Mouse (Mus musculus) intestine, embryonic 15.5 days (tissue): ENCODE results near the gene Olfr1450. TPM values are rescaled to one million over a fixed set of nuclear protein-coding genes. Genes with fewer than 3 reads are reported as not detected.
"Not testable (repeated sequence)": the region's sequence is repeated elsewhere in the genome, so short reads cannot be mapped to it uniquely, and the experiment has no call there.

Experiments
- ATAC-seq: fragments of 200-750 bp; cut with Nextera tagmentation; 2 replicates; pipeline ENCODE4 v1.8.0; 2017; ENCODE audit warnings: moderate TSS enrichment, moderate library complexity
- H3K27ac ChIP-seq: fragments of 300-500 bp; sonication (generic); 2 replicates; pipeline ENCODE4 v1.5.1; 2015; ENCODE audit warnings: mild to moderate bottlenecking, inconsistent platforms
- H3K27me3 ChIP-seq: fragments of 300-500 bp; sonication (generic); replicated peaks from 2 replicates; pipeline ENCODE4 v1.6.1; 2015; ENCODE audit warnings: inconsistent platforms
- H3K36me3 ChIP-seq: fragments of 300-500 bp; sonication (generic); 2 replicates; pipeline ENCODE4 v1.6.1; 2015; ENCODE audit warnings: inconsistent platforms
- H3K4me1 ChIP-seq: fragments of 300-500 bp; sonication (generic); replicated peaks from 2 replicates; pipeline ENCODE4 v1.6.1; 2015; ENCODE audit warnings: inconsistent platforms
- H3K4me2 ChIP-seq: fragments of 300-500 bp; sonication (generic); replicated peaks from 2 replicates; pipeline ENCODE4 v1.6.1; 2015; ENCODE audit warnings: mild to moderate bottlenecking, inconsistent platforms
- H3K4me3 ChIP-seq: fragments of 300-500 bp; sonication (generic); replicated peaks from 2 replicates; pipeline ENCODE4 v1.5.1; 2015; ENCODE audit warnings: inconsistent platforms
- H3K9ac ChIP-seq: fragments of 300-500 bp; sonication (generic); 2 replicates; pipeline ENCODE4 v1.6.1; 2015; ENCODE audit warnings: inconsistent platforms
- H3K9me3 ChIP-seq: fragments of 300-500 bp; sonication (generic); 2 replicates; pipeline ENCODE4 v1.6.1; 2016; ENCODE audit warnings: inconsistent platforms
- WGBS: fragments of 180-500 bp; shearing (Covaris S2); methylation state at CpG from one replicate; pipeline ENCODE4 v1.1.7; 2015; 5-methylcytosine and 5-hydroxymethylcytosine counted together
- polyA plus RNA-seq: library from polyadenylated mRNA; unstranded; fragments of >200 nt; fragmentation: Nextera tagmentation; extraction: Ambion mirVana; gene quantifications from 2 replicates; pipeline ENCODE4 v1.2.1, GENCODE M21; 2015

Olfr1450 gene
- polyA plus RNA-seq: not detected in 2 replicates

- Histone ChIP-seq H3K36me3 (no peaks in the 10 kb centered on the region), H3K4me1 (no peaks in the 10 kb centered on the region), H3K4me3 (no peak within 1 kb of the TSS), H3K27me3 (no peaks in the 10 kb centered on the region), H3K4me2 (no peak within 1 kb of the TSS), H3K27ac (no peak within 1 kb of the TSS), H3K9ac (no peak within 1 kb of the TSS), H3K9me3 (no peaks in the 10 kb centered on the region)
- WGBS: 90% methylated on average over 1 of the region's 1 CpGs
- ATAC-seq: no peak
Observed at GRCm38 (mm10) chr19:12949958-12950357, at the start of gene Olfr1450. Gene Olfr1450 (plus strand): TSS chr19:12950258.

GRCm38 (mm10) chr19:12903643-12904042 is 46.4 kb upstream of the Olfr1450 start, which contains the start of gene Olfr1447:
Gene Olfr1447 (minus strand): TSS chr19:12903743.
- no peaks in the 10 kb centered on the region for H3K9me3 ChIP-seq
- H3K4me1 ChIP-seq: no peaks in the 10 kb centered on the region
- H3K27me3 ChIP-seq: no peaks in the 10 kb centered on the region
- H3K36me3 ChIP-seq: no peaks in the 10 kb centered on the region
- H3K27ac ChIP-seq: no peak within 1 kb of the TSS
- no peak within 1 kb of the TSS for H3K9ac ChIP-seq
- 90% methylated on average over 1 of the region's 1 CpGs for WGBS
- ATAC-seq: no peak
- H3K4me3 ChIP-seq: no peak within 1 kb of the TSS
- H3K4me2 ChIP-seq: no peak within 1 kb of the TSS

DNA sequence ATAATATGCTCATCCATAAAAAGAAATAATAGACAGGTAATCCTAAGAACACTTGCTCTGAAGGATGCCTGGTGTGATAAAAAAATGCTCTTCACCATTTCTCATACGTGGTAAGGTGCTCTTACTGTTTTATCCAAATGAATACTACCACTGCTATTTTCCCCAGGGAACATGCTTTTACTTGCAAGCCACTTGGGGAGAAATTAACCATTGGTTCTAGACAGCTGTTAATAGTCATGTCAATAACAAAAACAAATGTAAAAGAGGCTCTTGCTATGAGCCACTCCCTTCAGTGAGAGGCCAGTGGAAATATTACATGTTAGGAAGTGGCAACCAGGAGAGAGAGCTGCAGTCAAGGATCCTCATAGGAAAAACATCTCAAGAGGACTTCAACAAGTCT is 25.7 kb upstream of the Olfr1450 start, which contains the start of gene Olfr1448:
Gene Olfr1448, minus strand, starts transcription at position 101 of the 400 bp plus-strand sequence.
- 72% methylated on average over 1 of the region's 1 CpGs for WGBS
- Histone ChIP-seq H3K4me2 (no peak within 1 kb of the TSS), H3K4me1 (no peaks in the 10 kb centered on the region), H3K4me3 (no peak within 1 kb of the TSS), H3K36me3 (no peaks in the 10 kb centered on the region), H3K9me3 (no peaks in the 10 kb centered on the region), H3K9ac (no peak within 1 kb of the TSS), H3K27ac (no peak within 1 kb of the TSS), H3K27me3 (no peaks in the 10 kb centered on the region)
- no peak for ATAC-seq

DNA sequence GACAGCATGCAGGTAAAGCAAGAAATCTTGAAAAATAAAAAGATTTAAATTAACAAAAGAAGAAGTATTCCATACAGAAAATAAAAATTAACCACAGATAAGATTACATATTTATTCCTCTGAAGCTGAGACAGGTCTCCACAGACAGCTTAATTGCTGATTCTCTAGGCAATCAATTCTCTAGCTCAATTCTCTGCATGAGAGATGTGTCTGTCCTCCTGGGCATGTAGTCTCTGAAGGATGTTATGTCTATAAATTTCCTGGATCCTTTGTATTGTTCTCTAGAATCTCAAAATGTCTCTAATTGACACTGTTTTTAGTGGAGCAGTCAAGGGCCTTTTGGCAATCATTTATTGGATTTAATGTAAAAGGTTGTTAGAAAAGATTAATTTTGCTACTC is 19.5 kb upstream of the Olfr1450 start, which contains the start of gene Olfr1449:
Gene Olfr1449, plus strand, starts transcription at position 301 of the 400 bp plus-strand sequence.
- Histone ChIP-seq H3K27me3 (no peaks in the 10 kb centered on the region), H3K9me3 (no peaks in the 10 kb centered on the region), H3K4me3 (no peak within 1 kb of the TSS), H3K36me3 (no peaks in the 10 kb centered on the region), H3K27ac (no peak within 1 kb of the TSS), H3K4me1 (no peaks in the 10 kb centered on the region), H3K4me2 (no peak within 1 kb of the TSS), H3K9ac (no peak within 1 kb of the TSS)
- no peak for ATAC-seq

- not testable (repeated sequence) for H3K4me3 ChIP-seq, H3K27ac ChIP-seq, H3K9me3 ChIP-seq, H3K36me3 ChIP-seq, ATAC-seq, H3K4me2 ChIP-seq, H3K27me3 ChIP-seq, H3K9ac ChIP-seq, H3K4me1 ChIP-seq
- WGBS: 82% methylated on average over 5 of the region's 5 CpGs
Observed at GRCm38 (mm10) chr19:12970082-12970481, 20.0 kb downstream of the Olfr1450 start.

DNA sequence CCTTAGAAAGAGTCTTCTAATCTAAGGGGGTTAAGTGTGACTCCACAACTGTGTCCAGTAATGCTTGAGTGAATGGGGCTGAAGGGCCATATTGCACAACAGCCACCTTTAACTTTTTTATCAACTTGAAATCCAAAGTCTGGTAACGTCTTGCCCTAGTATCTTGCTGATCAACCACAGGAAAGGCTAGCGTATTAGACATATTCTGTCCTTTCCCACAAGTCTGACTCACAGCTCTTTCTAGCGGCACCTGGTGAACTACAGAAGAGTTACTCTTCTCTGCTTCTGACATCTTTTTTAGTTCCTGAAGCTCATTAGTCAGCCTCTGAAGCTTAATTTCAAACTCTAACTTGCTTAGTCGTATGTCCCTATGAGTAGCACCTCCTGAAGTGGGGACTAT is 42.3 kb downstream of the Olfr1450 start:
- H3K27me3 ChIP-seq, H3K9ac ChIP-seq, H3K4me3 ChIP-seq, H3K27ac ChIP-seq, H3K36me3 ChIP-seq, ATAC-seq, H3K4me1 ChIP-seq, H3K9me3 ChIP-seq, H3K4me2 ChIP-seq: not testable (repeated sequence)
- 89% methylated on average over 4 of the region's 4 CpGs for WGBS

GRCm38 (mm10) chr19:12994714-12995113 is 44.7 kb downstream of the Olfr1450 start, which contains the start of gene Olfr1451:
Gene Olfr1451 (plus strand): TSS chr19:12995014.
- H3K27me3 ChIP-seq: no peaks in the 10 kb centered on the region
- WGBS: 82% methylated on average over 2 of the region's 2 CpGs
- no peak within 1 kb of the TSS for H3K4me3 ChIP-seq
- no peak within 1 kb of the TSS for H3K27ac ChIP-seq
- H3K9me3 ChIP-seq: no peaks in the 10 kb centered on the region
- no peak for ATAC-seq
- H3K36me3 ChIP-seq: no peaks in the 10 kb centered on the region
- no peak within 1 kb of the TSS for H3K9ac ChIP-seq
- H3K4me1 ChIP-seq: no peaks in the 10 kb centered on the region
- H3K4me2 ChIP-seq: no peak within 1 kb of the TSS

Other genes starting within 250 kb of the Olfr1450 start
- gene Cntf, start 184.6 kb upstream of the Olfr1450 start, polyA plus RNA-seq: 0.82 and 1.4 TPM in 2 replicates
- gene Zfp91, start 154.1 kb upstream of the Olfr1450 start, polyA plus RNA-seq: 14.0 and 15.4 TPM in 2 replicates
- gene Lpxn, start 154.1 kb upstream of the Olfr1450 start, polyA plus RNA-seq: 2.3 and 3.0 TPM in 2 replicates
- not detected in 2 replicates for gene Gm5244, start 103.6 kb upstream of the Olfr1450 start, polyA plus RNA-seq
- not detected in 2 replicates for gene Olfr1444, start 93.0 kb upstream of the Olfr1450 start, polyA plus RNA-seq
- not detected in 2 replicates for gene Olfr1445, start 66.4 kb upstream of the Olfr1450 start, polyA plus RNA-seq
- gene Olfr1446, start 56.7 kb upstream of the Olfr1450 start, polyA plus RNA-seq: not detected in 2 replicates
- not detected in 2 replicates for gene Olfr1447, start 46.5 kb upstream of the Olfr1450 start, polyA plus RNA-seq
- not detected in 2 replicates for gene Olfr1448, start 25.8 kb upstream of the Olfr1450 start, polyA plus RNA-seq
- not detected in 2 replicates for gene Olfr1449, start 19.4 kb upstream of the Olfr1450 start, polyA plus RNA-seq
- gene Olfr1451, start 44.8 kb downstream of the Olfr1450 start, polyA plus RNA-seq: not detected in 2 replicates
- gene Olfr1453, start 78.1 kb downstream of the Olfr1450 start, polyA plus RNA-seq: not detected in 2 replicates
- not detected in 2 replicates for gene Olfr1454, start 110.4 kb downstream of the Olfr1450 start, polyA plus RNA-seq
- not detected in 2 replicates for gene Olfr1457, start 147.6 kb downstream of the Olfr1450 start, polyA plus RNA-seq
- not detected in 2 replicates for gene Olfr1458, start 156.5 kb downstream of the Olfr1450 start, polyA plus RNA-seq
- not detected in 2 replicates for gene Olfr1459, start 199.3 kb downstream of the Olfr1450 start, polyA plus RNA-seq
- not detected in 2 replicates for gene Olfr1461, start 212.7 kb downstream of the Olfr1450 start, polyA plus RNA-seq
- not detected in 2 replicates for gene Olfr1462, start 235.5 kb downstream of the Olfr1450 start, polyA plus RNA-seq